Mouse (Mus musculus): ENCODE measurements around the gene Apbb2.
A peak's percentile ranks its signal among the peaks of the same experiment; 100 is the strongest.

Gene Apbb2

DNA sequence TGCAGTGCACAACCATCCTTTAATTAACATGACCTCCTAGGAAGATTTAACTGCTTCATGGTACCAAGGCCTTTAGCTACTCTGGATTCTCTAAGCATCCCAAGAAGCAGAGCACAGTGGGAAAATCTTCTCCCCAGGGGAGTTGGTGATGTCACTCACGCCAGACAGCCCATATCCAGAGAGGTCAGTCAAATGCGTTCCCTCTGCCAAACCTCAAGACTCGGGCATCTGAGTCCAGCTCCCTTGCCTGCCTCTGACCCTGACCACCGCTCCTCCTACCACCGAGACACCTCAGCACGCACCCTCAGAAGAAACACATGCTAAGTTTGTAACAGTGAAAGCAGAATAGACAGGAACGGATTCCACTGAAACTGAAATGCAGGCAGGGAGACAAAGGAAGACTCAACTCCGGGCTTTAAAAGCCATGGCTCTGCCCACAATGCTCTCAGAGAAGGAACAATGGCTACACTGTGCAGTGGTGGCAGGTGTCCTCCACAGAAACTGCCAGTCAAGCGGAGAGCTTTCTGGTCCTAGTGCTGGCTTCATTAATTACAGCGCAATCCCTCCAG lies 72.9 kb downstream of the Apbb2 start:
- DNase-seq: peak; percentile 33

DNA sequence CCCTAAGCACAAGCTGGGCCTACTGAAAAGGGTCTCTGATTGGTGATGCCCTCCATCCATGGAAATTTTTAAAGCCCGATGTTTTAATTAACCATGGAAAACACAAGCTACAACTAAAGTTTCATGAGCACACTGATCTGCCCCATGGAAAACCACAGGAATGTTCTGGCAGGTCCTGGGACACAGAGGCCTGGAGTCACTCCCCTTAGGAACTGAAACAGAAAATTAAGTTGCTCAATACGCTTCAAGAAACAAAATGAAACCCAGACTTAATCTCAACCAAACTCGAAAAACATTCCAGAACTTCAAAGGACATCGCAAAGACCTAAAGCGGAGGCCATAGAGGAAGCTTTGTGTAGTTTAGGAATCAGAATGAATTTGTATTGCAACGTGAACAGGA lies 74.8 kb downstream of the Apbb2 start:
- no peak for DNase-seq

DNA sequence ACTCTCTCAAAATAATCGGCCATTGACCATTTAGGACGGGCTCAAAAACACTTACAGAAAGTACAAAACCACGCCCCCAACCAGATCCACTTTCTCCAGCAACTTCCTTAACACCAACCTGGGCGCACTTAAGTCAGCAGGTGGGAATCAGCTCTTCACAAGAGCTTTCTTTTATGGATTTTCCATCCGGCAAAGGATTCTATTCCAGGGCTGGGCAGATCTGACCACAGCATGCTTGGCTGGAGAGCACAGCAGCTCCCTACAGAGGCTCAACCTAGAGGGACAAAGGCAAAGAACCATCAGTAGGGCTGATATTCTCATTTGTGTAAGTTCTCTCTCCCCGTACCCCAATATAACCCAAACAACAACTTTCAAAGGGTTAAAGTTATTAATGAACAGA lies 75.2 kb downstream of the Apbb2 start:
- no peak for DNase-seq

DNA sequence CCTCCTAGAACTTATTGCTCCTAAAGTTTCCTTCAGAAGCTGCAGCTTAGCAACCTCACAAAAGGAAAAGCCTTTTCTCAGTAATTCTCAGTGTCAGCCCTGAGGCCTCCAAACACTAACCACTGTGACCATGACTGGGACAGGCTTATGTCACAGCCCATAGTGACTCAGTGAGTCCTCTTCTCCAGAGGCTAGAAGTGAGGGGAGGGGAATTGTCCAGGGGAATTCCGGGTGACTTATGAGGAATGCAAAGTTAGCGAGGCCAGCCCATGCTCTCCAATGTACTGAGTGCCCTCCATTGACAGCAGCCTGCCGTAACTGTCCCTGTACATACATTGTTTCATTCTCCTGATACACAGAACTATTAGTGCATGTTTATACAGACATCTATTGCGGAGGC lies 76.1 kb downstream of the Apbb2 start:
- DNase-seq: no peak

DNA sequence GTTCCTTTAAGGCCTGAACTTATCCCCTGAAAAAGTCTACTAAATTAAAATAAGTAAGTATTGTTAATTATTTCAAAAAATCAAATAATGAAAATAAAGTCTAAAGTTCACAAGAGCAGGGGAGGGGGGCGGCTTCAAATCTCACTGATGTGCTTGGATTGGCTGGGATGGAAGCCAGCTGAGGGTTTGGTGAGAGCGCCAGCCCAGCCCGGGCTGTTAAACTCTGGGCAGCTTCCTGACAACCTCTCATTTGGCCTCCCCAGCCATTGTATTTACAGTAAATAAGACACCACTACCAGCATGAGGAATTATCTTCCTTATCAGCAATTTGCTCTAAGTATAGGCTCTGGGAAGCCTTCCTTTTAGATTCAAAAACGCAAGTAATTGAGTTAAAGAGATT lies 77.2 kb downstream of the Apbb2 start:
- DNase-seq: no peak

DNA sequence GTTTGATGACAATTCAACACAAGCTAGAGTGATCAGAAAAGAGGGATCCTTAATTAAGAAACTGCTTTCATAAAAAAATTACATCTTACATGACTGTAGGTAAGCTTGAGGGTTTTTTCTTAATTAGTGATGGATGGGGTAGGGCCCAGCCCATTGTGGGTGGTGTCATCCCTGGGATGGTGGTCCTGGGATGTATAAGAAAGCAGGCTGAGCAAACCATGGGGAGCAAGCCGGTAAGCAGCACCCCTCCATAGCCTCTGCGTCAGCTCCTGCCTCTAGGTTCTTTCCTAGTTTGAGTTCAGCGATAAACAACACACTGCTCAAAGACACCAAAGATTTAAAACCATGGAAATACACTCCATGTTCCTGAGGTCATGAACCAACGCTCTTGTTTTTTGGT lies 78.3 kb downstream of the Apbb2 start:
- DNase-seq: no peak

DNA sequence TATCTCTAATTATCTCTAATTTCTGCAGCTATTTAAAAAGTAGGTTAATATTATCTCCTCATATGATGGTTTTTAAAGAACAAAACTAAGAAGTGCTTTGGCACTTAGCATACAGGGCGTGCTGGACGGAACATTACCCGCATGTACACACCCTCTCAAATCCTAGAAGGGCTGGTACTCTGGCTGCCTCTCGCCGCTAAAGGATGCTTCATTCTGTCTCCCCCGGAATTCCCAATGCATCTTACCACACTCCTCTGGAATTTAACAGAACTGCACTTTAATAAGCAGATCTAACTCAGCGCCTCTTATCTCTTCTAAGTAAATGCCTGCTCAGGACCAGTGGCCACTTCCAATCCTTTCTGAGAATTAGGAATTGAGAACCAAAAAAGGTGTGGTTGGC lies 80.8 kb downstream of the Apbb2 start:
- no peak for DNase-seq

DNA sequence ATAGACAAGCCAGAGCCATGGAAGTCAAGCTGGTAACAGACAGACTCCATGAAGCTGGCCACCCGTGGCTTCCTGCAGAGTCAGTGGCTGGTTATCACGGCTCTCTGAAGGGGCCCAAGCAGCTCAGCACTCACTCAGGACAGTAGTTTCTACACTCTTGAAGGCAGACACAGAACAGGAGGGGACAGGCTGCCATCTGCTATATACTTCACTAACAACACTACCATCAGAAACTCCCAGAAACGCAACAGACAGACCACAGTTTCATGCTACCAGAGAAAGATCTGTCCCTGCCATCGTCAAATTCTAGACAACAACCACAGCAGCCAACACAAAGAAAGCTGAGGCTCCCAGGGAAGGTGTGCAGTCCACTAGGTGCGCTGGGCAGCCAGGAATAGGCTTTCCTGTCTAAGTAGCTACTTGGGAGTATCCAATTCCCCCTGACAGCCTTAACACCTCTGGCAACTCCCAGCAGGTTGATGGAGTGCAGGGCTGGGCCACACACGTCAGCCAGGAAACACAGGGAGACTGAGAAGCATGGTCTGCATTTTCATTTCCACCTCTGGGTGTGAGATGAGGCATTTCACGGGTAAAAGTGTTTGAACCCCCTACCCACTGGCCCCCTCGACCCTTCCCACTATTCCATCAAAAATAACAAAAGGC lies 81.8 kb downstream of the Apbb2 start:
- DNase-seq: no peak

DNA sequence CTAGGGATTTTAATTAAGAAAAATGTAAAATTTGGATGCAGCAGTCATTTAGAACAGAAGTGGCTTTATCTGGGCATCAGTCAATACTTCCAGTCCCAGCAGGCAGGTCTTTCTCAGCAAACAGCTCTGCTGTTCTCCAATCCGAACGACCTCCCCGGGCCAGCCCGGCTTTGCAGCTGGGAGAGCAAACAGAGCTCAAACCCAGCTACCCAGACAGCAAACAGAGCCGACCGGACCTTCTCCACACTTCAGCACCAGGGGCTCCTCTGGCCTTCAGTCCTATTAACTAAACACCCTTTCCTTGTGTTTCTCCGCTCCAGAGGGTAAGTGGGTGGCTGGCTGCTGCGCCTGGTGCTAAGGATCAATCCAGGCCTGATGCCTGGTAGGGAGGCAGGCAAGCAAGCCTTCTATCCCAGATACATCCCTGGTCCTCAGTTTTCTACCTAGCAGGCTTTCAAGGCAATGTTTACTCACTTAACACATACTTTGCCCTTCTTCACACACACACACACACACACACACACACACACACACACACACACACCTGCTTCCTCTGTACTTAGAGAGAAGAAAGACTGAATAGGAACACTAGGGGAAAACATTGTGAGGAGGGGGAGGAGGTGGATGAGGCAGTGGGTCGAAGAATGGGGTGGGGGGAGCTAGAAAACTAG lies 82.9 kb downstream of the Apbb2 start:
- no peak for DNase-seq

DNA sequence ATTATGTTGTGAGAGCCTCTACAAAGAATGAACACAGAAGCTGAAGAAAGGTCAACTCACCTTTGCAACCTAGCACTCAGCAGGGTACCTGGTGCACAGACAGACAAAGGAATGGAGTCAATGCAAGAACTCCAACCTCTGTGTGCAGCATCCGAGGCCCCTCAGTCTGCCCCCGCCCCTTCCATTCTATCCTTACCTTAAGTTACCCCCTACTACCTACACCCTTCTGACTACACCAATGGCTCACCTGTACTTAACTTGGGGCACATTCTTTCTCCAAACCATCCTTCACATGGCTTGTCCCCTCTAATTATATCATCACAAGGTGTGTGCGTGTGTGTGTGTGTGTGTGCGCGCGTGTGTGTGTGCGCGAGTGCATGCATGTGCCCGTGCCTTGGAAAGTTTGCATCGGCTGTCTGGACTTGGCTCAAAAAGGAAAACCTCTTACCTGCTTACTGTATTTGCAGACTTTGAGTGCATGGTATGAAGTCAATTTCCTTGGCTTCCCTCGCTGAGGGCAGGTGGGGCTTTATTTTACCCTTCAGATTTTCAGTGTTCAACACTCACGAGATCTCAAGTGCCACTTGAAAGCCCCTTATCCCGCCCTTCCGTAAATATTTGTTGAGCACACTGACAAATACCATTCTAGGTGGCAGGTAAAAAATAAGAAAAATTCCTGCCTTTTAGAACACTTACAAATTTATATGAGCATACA lies 84.7 kb downstream of the Apbb2 start:
- no peak for DNase-seq

DNA sequence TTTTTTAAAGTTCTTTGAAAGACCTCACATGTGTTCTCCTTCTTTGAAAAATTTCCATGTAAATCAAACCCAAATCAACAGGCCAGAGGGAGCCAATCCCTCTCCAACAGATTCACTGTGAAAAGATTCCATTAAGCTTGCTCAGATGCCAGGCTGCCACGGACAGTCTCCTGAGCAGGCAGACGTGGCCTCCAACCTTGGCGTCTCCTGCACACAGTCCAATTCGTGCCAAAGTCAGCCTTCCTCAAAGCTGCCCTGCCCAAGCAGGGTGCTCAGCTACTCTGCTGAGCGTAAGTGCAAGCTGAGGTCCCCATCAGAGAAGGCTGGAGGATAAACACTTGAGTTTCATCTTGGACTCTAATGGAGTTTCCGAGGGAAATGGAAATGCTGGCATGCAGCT lies 85.8 kb downstream of the Apbb2 start:
- no peak for DNase-seq

DNA sequence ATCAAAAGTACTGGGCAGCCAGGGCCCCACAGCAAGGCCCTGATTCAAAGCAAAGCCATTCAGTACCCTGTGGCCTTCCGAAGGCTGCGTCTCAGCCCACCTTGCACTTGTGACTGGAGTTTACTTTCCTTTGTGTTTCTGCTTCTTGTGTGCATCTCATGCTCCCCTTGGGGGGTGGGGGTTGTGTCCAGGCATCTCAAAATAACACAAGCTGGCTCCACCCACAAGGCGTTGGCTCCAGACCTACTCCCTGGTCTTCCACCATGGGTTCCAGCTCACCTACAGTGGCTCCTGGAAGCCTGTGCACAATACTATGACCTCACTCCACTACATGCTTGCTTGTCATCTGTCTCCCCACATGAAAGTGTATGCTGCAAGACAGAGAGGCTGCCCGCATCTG lies 88.2 kb downstream of the Apbb2 start:
- no peak for DNase-seq

DNA sequence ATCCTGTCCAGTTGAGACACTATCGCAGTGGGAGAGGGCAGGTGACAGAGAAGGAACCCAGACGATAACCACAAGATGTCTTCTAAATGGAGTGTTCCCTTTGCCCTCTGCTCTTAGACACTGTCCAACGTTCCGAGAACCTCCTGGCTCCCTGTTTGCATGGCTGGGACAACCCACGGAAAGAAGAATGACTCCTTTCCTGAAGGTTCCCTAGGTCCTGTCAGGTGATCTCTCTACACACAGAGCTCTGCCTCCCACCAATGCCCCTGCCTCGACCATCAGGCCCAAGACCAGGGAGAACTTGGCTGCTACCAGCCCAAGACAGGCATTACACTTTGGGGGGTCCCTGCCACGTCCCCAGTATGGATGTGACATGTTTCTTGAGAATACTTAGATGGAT lies 89.0 kb downstream of the Apbb2 start:
- no peak for DNase-seq

DNA sequence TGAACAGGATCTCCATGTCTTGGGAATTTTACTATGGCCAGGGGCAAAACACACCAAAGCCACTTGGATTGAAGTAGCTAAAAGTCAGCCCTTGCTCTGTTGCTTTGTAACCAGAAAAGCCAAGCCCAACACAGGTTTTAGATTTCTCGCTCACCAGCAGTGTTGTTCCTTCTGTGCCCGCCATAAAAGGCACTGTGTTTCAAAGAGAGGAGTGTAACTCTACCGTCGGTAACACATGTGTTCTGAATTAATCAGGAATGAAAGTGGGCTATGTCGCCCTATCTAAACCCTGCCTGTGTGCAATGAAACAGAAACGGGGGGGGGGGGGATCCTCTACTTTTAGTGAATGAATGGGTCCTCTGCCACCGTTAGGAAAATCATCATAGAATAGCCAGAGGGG lies 90.0 kb downstream of the Apbb2 start:
- no peak for DNase-seq

DNA sequence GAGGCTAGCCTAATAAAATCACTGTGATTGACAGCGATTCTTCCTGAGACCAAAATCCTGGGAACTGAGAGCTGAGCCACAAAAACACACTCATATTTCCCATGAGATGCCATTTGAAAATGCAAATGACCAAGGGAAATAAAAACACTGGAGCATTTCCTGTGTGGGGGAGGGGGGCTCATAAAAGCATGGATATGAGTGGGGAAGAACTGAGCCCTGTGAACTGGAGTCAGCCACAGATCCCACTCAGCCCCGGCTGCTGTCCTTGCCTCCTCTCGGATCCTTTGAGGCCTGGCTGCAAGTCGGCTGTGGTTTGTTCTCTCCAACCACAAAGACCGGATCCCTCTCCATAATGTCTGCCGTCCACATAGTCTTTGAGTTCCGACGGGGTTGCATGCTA lies 91.5 kb downstream of the Apbb2 start:
- no peak for DNase-seq

DNA sequence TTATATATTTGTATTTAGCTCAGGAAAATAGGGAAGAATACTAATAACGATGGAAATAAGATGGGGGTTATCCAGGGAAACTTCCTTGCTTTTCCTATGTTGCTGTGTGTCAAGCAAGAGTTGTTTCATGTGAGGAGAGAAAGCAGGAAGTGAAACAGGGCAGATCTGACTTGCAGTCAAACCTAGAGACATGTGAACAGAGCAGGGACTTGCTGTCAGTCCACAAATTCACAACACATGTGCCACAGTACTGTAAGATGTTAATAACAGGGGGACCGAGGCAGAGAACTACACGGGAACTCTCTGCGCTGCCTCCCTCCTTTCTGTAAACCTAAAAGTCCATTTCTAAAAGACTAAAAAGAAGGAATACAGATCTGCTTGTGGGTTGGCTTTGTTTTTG lies 93.6 kb downstream of the Apbb2 start:
- DNase-seq: no peak

DNA sequence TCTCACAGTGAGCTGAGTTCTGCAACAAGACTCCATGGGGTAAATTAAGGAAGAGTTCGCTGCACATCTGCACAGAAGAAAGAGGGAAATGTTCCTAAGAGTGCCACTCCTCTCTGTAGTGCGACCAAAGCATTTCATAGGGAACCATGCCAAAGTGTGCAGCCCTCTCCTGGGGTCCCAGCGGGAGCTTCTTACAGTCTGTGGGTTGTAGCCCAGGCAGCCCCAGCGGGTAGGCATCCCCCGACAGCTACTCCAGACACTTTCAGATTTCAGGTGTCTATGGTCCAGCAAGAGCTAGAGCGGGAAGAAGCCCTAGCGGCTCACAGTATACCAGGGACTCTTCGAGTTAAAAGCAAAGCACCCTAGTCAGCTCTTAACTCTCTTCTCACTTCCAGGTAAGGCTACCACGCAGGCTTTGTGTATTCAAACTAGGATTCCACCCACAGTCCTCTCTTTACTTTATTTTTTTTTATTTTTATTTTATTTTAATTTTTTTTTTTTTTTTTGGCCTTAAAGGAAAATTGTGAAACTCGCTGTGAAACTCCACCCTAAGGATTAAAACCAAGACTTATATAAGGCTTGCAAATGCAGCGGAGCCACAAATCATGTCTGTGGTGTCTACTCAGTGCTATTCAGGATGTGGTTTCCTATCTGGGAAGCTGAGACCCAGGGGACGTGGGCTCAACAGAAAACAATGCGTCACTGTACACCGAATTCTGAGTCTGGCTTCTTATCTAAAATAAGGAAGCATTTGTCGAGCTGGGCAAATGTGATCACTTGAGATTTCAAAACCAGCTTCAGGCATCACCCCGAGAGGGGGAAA lies 94.7 kb downstream of the Apbb2 start:
- DNase-seq: peak; percentile 48

DNA sequence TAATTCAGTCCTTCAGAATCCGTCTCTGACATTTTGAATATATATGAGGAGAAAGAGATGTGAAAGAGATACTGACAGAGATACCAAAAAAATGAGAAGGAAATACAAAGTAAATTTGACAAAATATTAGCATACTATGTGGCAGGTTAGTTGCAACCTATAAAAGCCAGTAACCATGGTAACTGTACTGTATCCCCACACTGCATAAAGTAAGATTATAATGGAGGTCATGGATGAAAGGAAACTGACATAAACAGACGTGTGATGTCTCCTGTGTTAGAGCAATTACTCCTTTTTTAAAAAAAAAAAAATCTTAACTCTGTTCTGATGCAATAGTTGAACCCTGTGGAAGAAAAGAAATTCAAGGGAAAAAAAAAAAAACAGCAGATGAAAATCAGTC lies 97.3 kb downstream of the Apbb2 start:
- DNase-seq: no peak

DNA sequence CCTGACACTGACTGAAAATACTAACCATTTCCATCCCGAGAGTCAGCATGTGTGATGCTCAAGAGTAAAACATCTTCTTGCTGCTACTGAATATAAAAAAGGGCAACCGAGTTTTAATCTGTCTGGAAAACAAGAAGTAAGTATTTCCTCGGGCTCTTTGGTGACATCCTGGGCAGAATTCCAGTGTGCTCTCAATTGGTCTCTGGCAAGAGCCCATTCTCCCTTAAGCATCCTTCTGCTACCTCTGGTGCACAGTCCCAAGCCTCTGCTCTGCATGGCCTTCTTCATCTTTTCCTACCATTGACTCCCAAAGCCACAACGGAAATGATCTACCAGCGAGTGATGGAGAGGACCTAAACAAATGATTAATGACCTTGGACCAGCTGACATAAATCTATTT lies 99.1 kb downstream of the Apbb2 start:
- DNase-seq: no peak

DNA sequence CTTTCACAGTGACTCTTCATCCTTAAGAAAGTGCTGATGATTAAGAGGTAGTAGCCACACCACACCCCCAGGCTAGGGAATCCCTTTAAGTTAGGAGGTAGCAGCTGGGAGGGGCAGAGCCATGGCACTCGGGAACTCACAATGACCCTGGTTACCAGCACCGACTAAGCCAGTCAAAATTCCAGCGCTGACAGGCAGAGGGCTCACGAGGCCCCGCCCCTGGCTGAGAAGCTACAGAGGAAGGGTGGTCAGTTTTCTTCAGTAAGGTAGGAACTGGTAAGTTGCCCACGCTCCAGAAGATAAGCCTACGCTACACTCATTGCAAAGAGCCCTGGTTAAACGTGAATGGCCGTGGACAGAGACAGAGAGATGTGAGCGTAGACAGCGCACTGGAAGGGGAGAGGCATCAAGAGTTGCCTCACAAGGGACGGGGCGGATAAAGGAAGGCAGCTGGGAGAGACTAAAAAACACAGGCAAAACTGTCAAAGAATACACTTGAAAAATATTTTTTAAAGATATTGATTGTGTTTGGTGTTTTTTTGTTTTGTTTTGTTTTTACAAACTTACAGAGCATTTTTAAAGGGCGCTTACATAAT lies 100.1 kb downstream of the Apbb2 start:
- no peak for DNase-seq

DNA sequence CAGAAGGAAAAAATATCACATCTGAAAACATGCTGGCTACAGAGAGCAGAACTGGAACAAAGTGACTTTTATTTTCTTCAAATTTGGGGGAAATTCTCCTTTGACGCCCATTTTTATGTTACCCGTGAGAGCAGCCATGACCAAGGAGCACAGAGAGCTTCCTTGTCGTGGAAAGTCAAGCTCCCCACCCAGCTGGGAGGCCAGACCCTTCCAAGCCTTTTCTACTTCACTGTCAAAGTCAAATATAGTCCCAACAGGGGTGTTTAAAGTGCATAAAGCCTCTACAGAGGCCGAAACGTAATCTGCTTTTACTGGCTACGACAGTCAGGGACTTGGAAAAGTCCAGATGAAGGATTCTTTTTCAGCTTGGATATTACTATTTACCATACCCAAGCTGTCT lies 101.1 kb downstream of the Apbb2 start:
- no peak for DNase-seq

DNA sequence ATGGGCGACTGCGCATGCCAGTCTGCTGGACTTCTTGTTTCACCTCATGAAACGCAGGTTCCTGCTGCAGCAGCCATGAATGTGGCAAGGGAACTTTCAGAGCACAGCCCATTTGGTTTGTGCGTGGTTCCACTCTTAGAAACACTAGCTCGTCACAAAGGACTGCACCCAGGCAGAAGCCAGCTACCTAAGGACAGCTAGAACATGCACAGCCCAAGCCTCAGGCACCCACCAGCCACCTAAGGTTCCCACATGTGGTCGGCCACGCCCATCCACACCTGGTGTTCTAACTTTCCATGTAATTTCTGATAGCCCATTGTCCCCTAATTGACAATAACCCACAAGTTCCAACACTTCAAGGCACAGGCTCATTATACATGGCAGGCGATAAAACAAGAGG lies 102.3 kb downstream of the Apbb2 start:
- DNase-seq: no peak

DNA sequence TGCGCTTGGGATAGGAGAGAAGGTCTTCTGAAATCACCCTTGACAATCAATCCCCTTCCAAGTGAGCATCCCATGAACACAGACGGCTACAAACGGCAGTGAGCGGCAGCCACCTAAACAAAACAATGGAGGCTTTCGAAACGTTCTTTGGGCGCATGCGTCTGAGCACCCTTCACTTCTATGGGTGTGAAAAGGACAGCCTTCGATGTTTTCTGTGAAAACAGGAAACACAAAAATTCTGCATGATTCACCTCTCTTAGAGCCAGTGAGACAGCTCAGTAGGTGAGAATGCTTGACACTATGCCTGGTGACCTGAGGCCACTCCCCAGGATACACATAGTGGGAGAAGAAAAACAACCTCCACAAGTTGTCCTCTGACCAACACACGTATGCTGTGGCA lies 103.3 kb downstream of the Apbb2 start:
- DNase-seq: no peak

Measured in right cerebral cortex, adult 18-20 months (tissue).